Mouse (Mus musculus) ES-Bruce4 (cell line): ENCODE data around the gene Lef1.

Experiments
- CTCF ChIP-seq: IDR thresholded peaks from one replicate; pipeline ENCODE4 v1.8.1; 2011; ENCODE audit warnings: low read depth, low read length
- POLR2A ChIP-seq: IDR thresholded peaks from one replicate; pipeline ENCODE4 v1.8.1; 2011; ENCODE audit warnings: low read length; ENCODE audit not compliant: insufficient read depth

DNA sequence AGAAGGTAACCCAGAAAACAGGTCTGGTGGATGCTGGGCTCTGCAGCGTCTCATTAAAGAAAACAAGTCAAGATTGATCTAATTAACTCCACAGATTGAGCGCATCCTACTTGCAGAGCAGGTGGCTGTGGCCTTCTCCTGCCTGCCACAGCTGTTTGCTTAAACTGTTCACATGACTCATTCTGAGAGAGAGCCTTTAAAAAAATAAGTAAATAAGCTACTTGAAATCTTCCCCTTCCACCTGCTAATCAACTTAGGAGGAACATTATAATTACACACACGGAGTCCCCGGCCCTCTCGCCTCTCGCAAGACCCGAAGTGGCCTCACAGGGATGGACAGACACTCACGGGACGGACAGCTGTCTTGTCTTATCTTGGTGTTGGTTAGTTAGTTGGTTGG is 44.3 kb downstream of the Lef1 start:
- no peak for TF ChIP-seq CTCF
- no peak for TF ChIP-seq POLR2A
